Comparison of ENCODE assay signal across 8 mouse cellular contexts in the genomic region with DNA sequence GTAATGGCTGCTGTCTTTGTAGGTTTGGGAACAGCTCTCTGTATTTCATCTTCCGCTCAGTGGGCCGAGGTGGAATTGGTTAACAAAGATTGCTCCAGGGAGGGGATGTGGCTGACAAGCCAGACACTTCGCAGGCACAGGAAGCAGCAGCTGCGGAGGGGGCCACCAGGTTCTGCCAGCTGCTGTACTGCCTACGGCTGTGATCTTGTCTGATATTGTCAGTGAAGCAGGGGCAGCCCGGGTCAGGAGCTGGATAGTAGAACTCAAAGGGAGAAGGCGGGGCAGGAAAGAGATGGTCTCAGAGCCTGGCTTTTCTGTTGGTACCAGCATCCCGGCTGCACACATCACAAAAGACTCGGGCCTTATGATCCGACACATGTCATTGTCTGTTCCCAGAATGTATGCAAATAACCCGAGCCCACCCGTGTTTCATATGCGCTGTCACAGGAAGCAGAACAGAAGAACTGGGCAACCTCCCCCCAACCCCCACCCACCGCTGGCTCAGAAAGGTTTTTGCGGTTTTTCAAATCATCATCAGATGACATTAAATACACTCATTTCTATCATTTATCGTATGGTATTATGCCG. TPM values are rescaled to one million over a fixed set of nuclear protein-coding genes. Genes with fewer than 3 reads are reported as not detected.
DNase-seq lines count a peak whose midpoint lies in the region; ATAC-seq and TF ChIP-seq lines count a peak whose summit lies in the region.

No protein-coding gene starts in this region.

- intact Hi-C loops in left cerebral cortex, adult 2 months (cut with DNase I), result no loop called here

- no peaks in the 10 kb centered on the region for H3K36me3 ChIP-seq in forebrain, postnatal 0 days (ENCODE audit: insufficient read depth)
- H3K36me3 ChIP-seq in midbrain, embryonic 10.5 days, result 0 out of 2 replicates have a peak, but pooled peaks cover 2% of the 10 kb centered on the region

- DNase-seq in left cerebral cortex, adult 2 months (ENCODE audit: extremely low spot score in 1 of 2, low spot score in 2 of 2), result no peak
- DNase-seq in left cerebral cortex, adult 8-10 months (ENCODE audit: low spot score in 2 of 2), result no peak
- DNase-seq in ZHBTc4 (ENCODE audit: low read depth, low spot score), result peak; percentile 49
- DNase-seq in forebrain, postnatal 0 days, result no peak
- peak; percentile 65 for DNase-seq in midbrain, embryonic 10.5 days (ENCODE audit: low spot score)
- DNase-seq in spleen, postnatal 36 days (ENCODE audit: low spot score in 2 of 2), result peak; percentile 71 to 73
- DNase-seq in layer of hippocampus, adult 8-10 months (ENCODE audit: low spot score in 2 of 2), result no peak
- DNase-seq in kidney, adult 11 months, result no peak

- ATAC-seq in forebrain, postnatal 0 days, result peak; percentile 83

- TF ChIP-seq CTCF in left cerebral cortex, adult 2 months (IDR thresholded peaks at IDR 0.05), result no peak
- no peak for TF ChIP-seq CTCF in forebrain, postnatal 0 days (IDR thresholded peaks at IDR 0.05; ENCODE audit: low read depth)

- peaks cover 29% of the 10 kb centered on the region for H3K4me1 ChIP-seq in forebrain, postnatal 0 days (ENCODE audit: insufficient read depth)
- H3K4me1 ChIP-seq in midbrain, embryonic 10.5 days, result peaks cover 75% of the 10 kb centered on the region

- WGBS in forebrain, postnatal 0 days, result 19% methylated on average over 17 of the region's 17 CpGs
- WGBS in midbrain, embryonic 10.5 days, result 40% methylated on average over 17 of the region's 17 CpGs

- peak overlapping the region; percentile 28 for H3K9ac ChIP-seq in forebrain, postnatal 0 days

- H3K27ac ChIP-seq in left cerebral cortex, adult 2 months, result peak overlapping the region; percentile 11
- peak overlapping the region; percentile 81 for H3K27ac ChIP-seq in forebrain, postnatal 0 days (ENCODE audit: low read depth, low read length)
- peak overlapping the region; percentile 80 for H3K27ac ChIP-seq in midbrain, embryonic 10.5 days (replicated peaks)

- H3K9me3 ChIP-seq in forebrain, postnatal 0 days (ENCODE audit: low read length), result no peaks in the 10 kb centered on the region
- H3K9me3 ChIP-seq in midbrain, embryonic 10.5 days (replicated peaks), result no peaks in the 10 kb centered on the region

- no peaks in the 10 kb centered on the region for H3K27me3 ChIP-seq in forebrain, postnatal 0 days (ENCODE audit: insufficient read depth, low read length)
- H3K27me3 ChIP-seq in midbrain, embryonic 10.5 days (ENCODE audit: low read depth, poor library complexity, severe bottlenecking), result peaks cover 59% of the 10 kb centered on the region

- no peak overlapping the region for H3K4me3 ChIP-seq in left cerebral cortex, adult 2 months
- no peak overlapping the region for H3K4me3 ChIP-seq in forebrain, postnatal 0 days (ENCODE audit: low read depth, low read length)
- peak overlapping the region; percentile 23; the same call in 1 of the 2 replicates for H3K4me3 ChIP-seq in midbrain, embryonic 10.5 days

- H3K4me2 ChIP-seq in forebrain, postnatal 0 days (ENCODE audit: low read depth), result 0 out of 2 replicates have a peak overlapping the region, but pooled peaks have one; percentile 8

RNA-seq across cellular contexts. Expression of gene Pipox, which starts 6.4 kb away (rescaled TPM):
- total RNA-seq in left cerebral cortex, adult 2 months (2021), result 1 to 10 TPM in 1 of 2 experiments, under 1 TPM in 1; 0.70 to 1.3 TPM
- total RNA-seq in left cerebral cortex, adult 8-10 months (2022), result 1 to 10 TPM; 2.8 to 4.9 (median 2.9) TPM
- total RNA-seq in forebrain, postnatal 0 days (2014; rRNA removed), result 3.8 and 6.8 TPM in 2 replicates
- 3.7 and 4.2 TPM in 2 replicates for polyA plus RNA-seq in forebrain, postnatal 0 days (2015; fragmentation: Nextera tagmentation; extraction: Ambion mirVana)
- 9.0 and 16.5 TPM in 2 replicates for polyA plus RNA-seq in midbrain, embryonic 10.5 days (2016; fragmentation: Nextera tagmentation; extraction: Ambion mirVana)
- total RNA-seq in layer of hippocampus, adult 8-10 months (2022), result 1 to 10 TPM; 1.8 to 3.4 (median 2.4) TPM

RNA-seq across cellular contexts. Expression of gene Sez6, which starts 43.1 kb away (rescaled TPM):
- 100 to 1,000 TPM; 127 to 157 TPM for total RNA-seq in left cerebral cortex, adult 2 months (2021)
- 100 to 1,000 TPM; 184 to 230 (median 207) TPM for total RNA-seq in left cerebral cortex, adult 8-10 months (2022)
- 150 and 194 TPM in 2 replicates for total RNA-seq in forebrain, postnatal 0 days (2014; rRNA removed)
- polyA plus RNA-seq in forebrain, postnatal 0 days (2015; fragmentation: Nextera tagmentation; extraction: Ambion mirVana), result 183 and 214 TPM in 2 replicates
- polyA plus RNA-seq in midbrain, embryonic 10.5 days (2016; fragmentation: Nextera tagmentation; extraction: Ambion mirVana), result 3.5 and 7.1 TPM in 2 replicates
- 100 to 1,000 TPM; 139 to 164 (median 153) TPM for total RNA-seq in layer of hippocampus, adult 8-10 months (2022)

Comparison
In these comparisons a context has a peak if more than half of its experiments do, and no peak if none do; other contexts are left out.
1. DNase-seq: peak in ZHBTc4 (single experiment), midbrain, embryonic 10.5 days (single experiment) and spleen, postnatal 36 days (2 of 2); none in left cerebral cortex, adult 2 months (0 of 2), left cerebral cortex, adult 8-10 months (0 of 2), forebrain, postnatal 0 days (single experiment), layer of hippocampus, adult 8-10 months (0 of 2) and kidney, adult 11 months (single experiment).
2. H3K27ac ChIP-seq: peak in every context shown above with its lines; median percentile 81 in forebrain, postnatal 0 days; 80 in midbrain, embryonic 10.5 days; 11 in left cerebral cortex, adult 2 months.